Mouse (Mus musculus) ovary, postnatal 36 days (tissue): ENCODE measurements around the gene Rem1.

Source experiments
- DNase-seq: peaks from one replicate; pipeline ENCODE4 v3.0.0; 2022; ENCODE audit warnings: low spot score, mixed read lengths

The Rem1 gene

DNA sequence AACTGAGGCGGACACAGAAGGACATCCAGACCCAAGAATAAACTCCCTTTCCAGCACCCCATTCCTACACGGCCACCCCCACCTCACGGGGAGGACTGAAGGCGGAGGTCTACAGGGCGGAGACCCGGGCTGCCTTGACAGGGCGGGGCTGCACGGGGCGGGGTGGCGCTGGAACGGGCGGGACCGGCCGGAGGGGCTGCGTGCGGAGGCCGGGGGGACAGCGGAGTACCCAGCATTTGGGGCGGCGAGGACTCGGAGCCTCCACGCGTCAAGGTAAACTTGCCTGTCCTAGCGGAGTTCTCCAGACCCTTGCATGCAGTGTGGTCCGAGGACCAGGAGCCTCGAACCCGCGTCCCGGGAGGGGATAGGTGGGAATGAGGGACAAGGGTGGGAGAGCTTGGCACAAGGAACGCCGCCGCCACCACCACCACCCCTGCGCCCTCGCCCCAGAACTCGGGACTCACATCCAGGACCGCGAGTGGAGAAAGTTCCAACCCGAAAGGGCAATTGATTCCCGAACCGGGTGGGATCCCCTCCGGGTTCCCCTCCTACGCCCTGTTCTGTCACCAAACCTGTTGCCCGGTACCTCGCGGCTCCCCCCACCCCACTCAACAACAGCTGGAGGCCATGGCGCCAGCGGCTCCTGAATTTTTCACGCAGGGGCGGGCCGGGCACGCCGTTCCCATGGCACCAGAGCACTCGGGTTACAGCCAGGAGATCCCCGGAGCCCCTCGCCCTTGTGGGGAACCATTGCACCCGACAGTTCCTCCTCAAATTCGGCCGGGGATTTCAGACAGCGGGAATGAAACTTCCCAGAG, at the start of gene Rem1:
TSS of gene Rem1 (plus strand) at position 178 of the 818 bp plus-strand sequence.
- peak; percentile 37 for DNase-seq

- peak; percentile 41 for DNase-seq
Measured at GRCm38 (mm10) chr2:152580107-152580506, 46.6 kb upstream of the Rem1 start, which contains the start of gene Defb19. TSS of gene Defb19 (minus strand) at chr2:152580312.

DNA sequence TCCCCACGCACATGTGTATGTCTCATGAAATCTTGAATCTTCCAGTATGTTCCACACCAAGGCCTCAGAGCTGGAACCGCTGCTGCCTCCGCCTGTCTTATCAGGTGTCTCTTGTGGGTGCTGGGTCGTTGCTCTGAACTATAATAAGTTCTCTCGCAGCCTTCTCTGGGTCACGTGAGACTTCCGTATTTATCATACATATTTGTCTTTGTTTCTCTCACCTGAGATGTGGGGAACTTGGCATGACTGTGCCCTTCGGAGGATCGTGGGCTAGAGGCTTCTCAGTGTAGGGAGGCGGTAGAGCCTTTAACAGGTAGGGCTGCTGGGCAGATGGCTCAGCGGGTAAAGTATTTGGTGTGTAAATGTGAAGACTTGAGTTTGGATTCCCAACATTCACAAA, 46.1 kb upstream of the Rem1 start:
- peak; percentile 25 for DNase-seq

DNA sequence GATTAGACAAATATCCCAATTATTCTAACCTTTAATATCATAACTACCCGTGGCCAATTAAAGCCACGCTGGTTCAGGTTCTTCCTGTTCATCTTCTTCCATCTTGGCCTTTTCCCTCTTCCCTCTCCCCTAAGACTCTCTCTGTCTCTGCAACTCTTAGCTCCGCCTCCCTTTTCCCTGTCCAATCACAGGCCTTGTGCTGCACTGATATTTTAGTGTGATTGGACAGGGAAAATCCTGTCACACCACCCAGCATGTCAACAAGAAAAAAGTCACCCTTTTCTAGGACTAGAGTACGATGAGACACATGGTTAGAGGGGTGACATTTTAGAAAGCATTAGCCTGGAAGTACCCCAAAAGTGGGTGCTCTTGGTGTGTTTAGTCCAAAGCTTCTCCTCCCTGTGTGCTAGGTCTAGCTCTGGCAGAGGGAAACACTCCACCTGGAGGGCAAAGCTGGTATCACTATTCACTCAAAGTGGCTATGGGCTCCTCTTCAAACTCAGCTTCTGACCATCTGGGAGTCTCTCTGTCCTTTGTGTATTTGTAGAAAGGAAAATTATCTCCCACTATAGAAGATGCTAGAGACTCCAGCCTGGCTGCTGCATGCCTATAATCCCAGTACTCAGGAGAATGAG, 39.7 kb upstream of the Rem1 start:
- no peak for DNase-seq

- DNase-seq, result no peak
Measured at GRCm38 (mm10) chr2:152588450-152588849, 38.3 kb upstream of the Rem1 start.

DNA sequence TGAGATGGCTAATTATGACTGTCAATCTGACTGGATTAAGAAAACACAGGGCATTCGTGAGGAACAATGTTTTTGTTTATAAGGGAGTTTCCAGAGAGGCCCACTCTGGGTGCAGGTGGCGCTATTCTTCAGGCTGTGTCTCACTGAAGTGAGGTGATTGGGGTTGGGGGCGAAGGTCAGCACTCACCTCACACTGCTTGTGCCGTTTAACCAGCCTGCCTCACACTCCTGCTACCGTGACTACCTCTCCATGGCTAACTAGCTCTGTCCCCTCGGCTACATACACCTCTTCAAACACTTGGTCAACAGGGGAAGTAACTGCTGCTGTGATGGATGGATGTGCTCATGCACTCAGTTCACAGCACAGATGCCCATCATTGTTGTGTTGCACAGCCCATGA, 37.7 kb upstream of the Rem1 start:
- no peak for DNase-seq

DNA sequence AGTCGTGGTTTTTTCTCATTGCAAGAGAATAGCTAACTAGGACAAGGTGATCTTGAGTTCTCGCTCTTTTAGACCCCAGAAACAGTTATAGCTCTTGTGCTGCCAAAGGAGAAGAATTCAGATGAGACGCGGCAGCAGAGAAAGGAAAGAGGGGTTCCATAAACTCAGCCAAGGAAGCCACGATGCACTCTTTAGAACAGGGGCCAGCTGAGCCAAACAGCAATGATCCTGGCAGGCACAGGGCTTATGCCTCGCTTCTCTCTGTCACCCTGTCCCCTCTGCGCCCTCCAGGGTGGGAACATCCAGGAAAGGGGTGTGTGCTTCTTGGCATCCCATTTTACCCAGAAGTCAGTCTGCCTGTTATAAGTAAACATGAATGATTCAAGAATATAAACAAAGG, 27.5 kb upstream of the Rem1 start, which contains the start of gene Defb45:
TSS of gene Defb45 (minus strand) at position 101 of the 400 bp plus-strand sequence.
- no peak for DNase-seq

- no peak for DNase-seq
Measured at GRCm38 (mm10) chr2:152600076-152600475, 26.7 kb upstream of the Rem1 start.

- DNase-seq, result no peak
Measured at GRCm38 (mm10) chr2:152601275-152601960, 25.3 kb upstream of the Rem1 start.

DNA sequence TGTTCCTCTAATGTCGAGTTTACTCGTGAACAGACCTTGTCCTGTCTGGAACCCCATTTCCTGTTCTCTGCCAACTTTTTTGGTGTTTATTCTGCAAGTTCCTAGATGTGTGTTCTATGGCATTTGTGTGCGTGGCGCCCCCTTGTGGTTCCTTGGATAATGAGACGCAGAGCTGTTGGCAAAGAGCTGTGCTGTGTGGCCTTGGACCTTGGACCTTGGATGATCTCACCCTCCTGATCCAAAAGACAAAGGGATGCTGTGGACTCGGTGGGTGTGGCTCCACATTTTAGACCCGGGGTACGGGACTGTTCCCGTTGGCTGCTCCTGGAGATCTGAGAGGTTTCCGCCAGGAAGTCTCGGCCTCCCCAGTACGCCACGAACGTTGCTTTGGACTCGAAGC, 22.7 kb upstream of the Rem1 start, which contains the start of gene Defb36:
TSS of gene Defb36 (plus strand) at position 271 of the 400 bp plus-strand sequence.
- peak; percentile 56 for DNase-seq

DNA sequence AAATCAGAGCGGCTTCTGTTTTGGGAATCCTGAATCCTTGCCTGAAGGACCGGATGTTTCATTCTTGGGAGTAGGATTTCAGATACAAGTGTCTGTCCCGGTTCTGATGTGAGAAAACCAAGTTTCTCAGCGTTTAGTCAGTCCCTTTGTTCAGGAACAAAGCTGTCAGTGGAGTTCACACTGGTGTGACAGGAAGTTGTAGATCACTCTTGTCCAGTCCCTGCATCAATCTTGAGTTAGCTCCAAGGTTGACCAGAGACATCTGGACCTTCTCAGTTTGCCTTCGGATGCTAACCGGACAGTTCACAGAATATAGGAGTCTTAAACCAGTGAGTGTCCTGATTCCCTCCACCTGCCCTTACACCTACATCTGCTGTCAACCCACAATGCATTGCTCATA, 19.0 kb upstream of the Rem1 start:
- DNase-seq, result no peak

- DNase-seq, result no peak
Measured at GRCm38 (mm10) chr2:152608719-152609118, 18.0 kb upstream of the Rem1 start.

DNA sequence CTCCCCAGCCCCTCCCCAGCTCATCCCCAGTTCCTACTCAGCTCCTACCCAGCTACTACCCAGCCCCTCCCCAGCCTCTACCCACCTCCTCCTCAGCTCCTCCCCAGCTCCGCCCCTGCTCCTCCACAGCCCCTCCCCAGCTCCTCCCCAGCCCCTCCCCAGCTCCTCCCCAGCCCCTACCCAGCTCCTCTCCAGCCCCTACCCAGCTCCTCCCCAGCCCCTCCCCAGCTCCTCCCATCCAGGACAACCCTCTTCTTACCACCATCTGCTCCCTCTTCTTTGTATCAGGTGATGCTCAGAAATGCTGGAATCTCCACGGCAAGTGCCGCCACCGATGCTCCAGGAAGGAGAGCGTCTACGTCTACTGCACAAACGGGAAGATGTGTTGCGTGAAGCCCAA, 14.6 kb upstream of the Rem1 start:
- DNase-seq, result no peak

DNA sequence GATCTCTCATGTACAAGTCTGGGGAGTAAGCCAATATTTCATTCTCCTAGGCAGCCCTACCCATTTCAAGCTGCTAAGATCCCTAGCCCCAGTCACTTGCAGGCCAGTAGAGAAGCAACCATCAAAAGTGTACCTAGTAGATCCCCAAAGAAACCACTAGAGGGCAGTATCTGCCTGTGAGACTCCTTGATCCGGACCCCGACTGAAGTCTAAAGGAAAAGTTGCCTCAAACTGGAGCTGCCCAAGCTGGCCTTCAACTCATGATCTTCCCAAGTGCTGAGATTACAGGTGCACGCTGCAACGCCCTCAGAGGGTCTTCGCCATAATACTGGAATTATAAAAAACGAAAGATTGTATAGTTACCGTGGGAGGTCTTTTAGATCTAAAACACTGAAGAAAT, 11.2 kb upstream of the Rem1 start:
- DNase-seq, result peak; percentile 30

DNA sequence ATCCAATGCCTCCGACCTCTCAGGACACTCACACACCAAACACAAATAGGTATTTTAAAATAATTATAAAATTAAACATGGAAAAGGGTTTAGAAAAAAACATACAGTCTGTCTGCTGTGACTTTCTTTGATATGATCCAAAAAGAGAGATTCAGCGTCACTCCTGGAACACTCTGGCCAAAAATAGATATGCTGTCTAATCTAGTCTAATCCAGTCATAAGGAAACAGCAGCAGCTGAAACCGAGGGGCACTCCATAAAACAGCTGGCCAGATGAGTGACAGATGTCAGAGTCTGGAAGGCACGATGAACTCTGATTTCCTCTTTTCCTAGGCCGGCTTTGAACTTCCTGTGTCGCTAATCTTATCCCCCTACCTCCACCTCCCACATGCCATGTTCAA, 10.3 kb upstream of the Rem1 start:
- no peak for DNase-seq

- no peak for DNase-seq
Measured at GRCm38 (mm10) chr2:152617374-152617773, 9.4 kb upstream of the Rem1 start.

- DNase-seq, result no peak
Measured at GRCm38 (mm10) chr2:152620367-152621134, 6.2 kb upstream of the Rem1 start.

- no peak for DNase-seq
Measured at GRCm38 (mm10) chr2:152622151-152622550, 4.6 kb upstream of the Rem1 start.

- DNase-seq, result no peak
Measured at GRCm38 (mm10) chr2:152622953-152623352, 3.8 kb upstream of the Rem1 start, which contains the start of gene Defb25. TSS of gene Defb25 (minus strand) at chr2:152623053.

- DNase-seq, result no peak
Measured at GRCm38 (mm10) chr2:152624566-152624965, 2.2 kb upstream of the Rem1 start.

- DNase-seq, result no peak
Measured at GRCm38 (mm10) chr2:152625256-152625655, 1.5 kb upstream of the Rem1 start.

DNA sequence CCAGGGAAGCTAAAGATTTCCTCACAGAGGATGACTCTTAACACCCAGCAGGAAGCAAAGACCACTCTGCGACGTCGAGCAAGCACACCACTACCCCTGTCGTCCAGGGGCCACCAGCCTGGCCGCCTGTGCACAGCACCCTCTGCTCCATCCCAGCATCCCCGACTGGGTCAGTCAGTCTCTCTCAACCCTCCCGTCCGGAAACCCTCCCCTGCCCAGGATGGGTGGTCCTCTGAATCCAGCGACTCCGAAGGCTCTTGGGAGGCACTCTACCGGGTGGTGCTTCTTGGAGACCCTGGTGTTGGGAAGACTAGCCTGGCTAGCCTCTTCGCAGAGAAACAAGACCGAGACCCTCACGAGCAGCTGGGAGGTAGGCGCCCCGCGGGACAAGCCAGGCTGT, 1.3 kb downstream of the Rem1 start:
- no peak for DNase-seq
